Mouse (Mus musculus): ENCODE measurements around the gene Hacl1.
"Not testable (repeated sequence)": the region's sequence is repeated elsewhere in the genome, so short reads cannot be mapped to it uniquely, and the experiment has no call there.

The Hacl1 gene

GRCm38 (mm10) chr14:31622748-31623147, 18.3 kb downstream of the Hacl1 start:
- no peak for DNase-seq

- no peak for DNase-seq
Measured at GRCm38 (mm10) chr14:31620591-31621223, 20.4 kb downstream of the Hacl1 start.

GRCm38 (mm10) chr14:31617997-31618396, 23.1 kb downstream of the Hacl1 start:
- no peak for DNase-seq

- no peak for DNase-seq
Measured at GRCm38 (mm10) chr14:31617204-31617603, 23.9 kb downstream of the Hacl1 start.

- no peak for DNase-seq
Measured at GRCm38 (mm10) chr14:31613671-31614070, 27.4 kb downstream of the Hacl1 start.

- DNase-seq = no peak
Measured at GRCm38 (mm10) chr14:31611986-31612385, 29.1 kb downstream of the Hacl1 start.

- DNase-seq = peak; percentile 14 to 49
Measured at GRCm38 (mm10) chr14:31605514-31605913, 35.6 kb downstream of the Hacl1 start.

- DNase-seq = peak; percentile 70 to 73
Measured at GRCm38 (mm10) chr14:31604916-31605315, 36.2 kb downstream of the Hacl1 start.

GRCm38 (mm10) chr14:31602616-31602979, 38.5 kb downstream of the Hacl1 start:
- DNase-seq = not testable (repeated sequence)

GRCm38 (mm10) chr14:31601908-31602615, 39.0 kb downstream of the Hacl1 start:
- DNase-seq = no peak

GRCm38 (mm10) chr14:31597446-31597845, 43.6 kb downstream of the Hacl1 start:
- no peak for DNase-seq

GRCm38 (mm10) chr14:31596408-31596807, 44.7 kb downstream of the Hacl1 start:
- no peak for DNase-seq

GRCm38 (mm10) chr14:31594693-31595092, 46.4 kb downstream of the Hacl1 start:
- no peak for DNase-seq

- DNase-seq = no peak
Measured at GRCm38 (mm10) chr14:31593036-31593435, 48.0 kb downstream of the Hacl1 start.

GRCm38 (mm10) chr14:31591243-31591642, 49.8 kb downstream of the Hacl1 start, which contains the start of gene Colq:
Gene Colq, minus strand, starts transcription at chr14:31591343.
- DNase-seq = no peak

- no peak for DNase-seq
Measured at GRCm38 (mm10) chr14:31586451-31586850, 54.6 kb downstream of the Hacl1 start.

- no peak for DNase-seq
Measured at GRCm38 (mm10) chr14:31583082-31583481, 58.0 kb downstream of the Hacl1 start.

- peak; percentile 37 to 54 for DNase-seq
Measured at GRCm38 (mm10) chr14:31577966-31578735, 62.9 kb downstream of the Hacl1 start.

- DNase-seq = peak; percentile 64 to 69
Measured at GRCm38 (mm10) chr14:31576846-31577697, 64.0 kb downstream of the Hacl1 start.

- no peak for DNase-seq
Measured at GRCm38 (mm10) chr14:31575866-31576265, 65.2 kb downstream of the Hacl1 start.

- DNase-seq = no peak
Measured at GRCm38 (mm10) chr14:31574903-31575665, 66.0 kb downstream of the Hacl1 start.
